Mouse (Mus musculus) ovary, postnatal 14 days (tissue): ENCODE results near the gene Dytn.
"Not testable (repeated sequence)": the region's sequence is repeated elsewhere in the genome, so short reads cannot be mapped to it uniquely, and the experiment has no call there.

ENCODE experiments used
- DNase-seq: peaks from one replicate; pipeline ENCODE4 v3.0.0; 2022; ENCODE audit warnings: low spot score

Dytn gene

GRCm38 (mm10) chr1:63686827-63687226 lies at the start of gene Dytn:
Dytn (minus strand) TSS chr1:63686927.
- DNase-seq, result no peak

GRCm38 (mm10) chr1:63730240-63730771 lies 43.6 kb upstream of the Dytn start, which contains the start of the genes Mdh1b and Fastkd2:
Mdh1b (minus strand) TSS chr1:63730318.
Fastkd2 (plus strand) TSS chr1:63730614.
- peak; percentile 91 for DNase-seq

- DNase-seq, result no peak
Measured at GRCm38 (mm10) chr1:63729796-63730195, 43.1 kb upstream of the Dytn start.

- no peak for DNase-seq
Measured at GRCm38 (mm10) chr1:63720161-63720560, 33.4 kb upstream of the Dytn start.

GRCm38 (mm10) chr1:63708876-63709275 lies 22.1 kb upstream of the Dytn start:
- DNase-seq, result no peak

- no peak for DNase-seq
Measured at GRCm38 (mm10) chr1:63705733-63706132, 19.0 kb upstream of the Dytn start.

GRCm38 (mm10) chr1:63696861-63697260 lies 10.1 kb upstream of the Dytn start:
- DNase-seq, result no peak

- DNase-seq, result no peak
Measured at GRCm38 (mm10) chr1:63675975-63676374, 10.8 kb downstream of the Dytn start.

GRCm38 (mm10) chr1:63668852-63669160 lies 17.9 kb downstream of the Dytn start:
- no peak for DNase-seq

- no peak for DNase-seq
Measured at GRCm38 (mm10) chr1:63667949-63668851, 18.5 kb downstream of the Dytn start.

- DNase-seq, result no peak
Measured at GRCm38 (mm10) chr1:63667201-63667948, 19.4 kb downstream of the Dytn start.

GRCm38 (mm10) chr1:63666089-63666488 lies 20.6 kb downstream of the Dytn start:
- no peak for DNase-seq

- peak; percentile 22 for DNase-seq
Measured at GRCm38 (mm10) chr1:63659591-63659990, 27.1 kb downstream of the Dytn start.

GRCm38 (mm10) chr1:63658016-63658415 lies 28.7 kb downstream of the Dytn start:
- DNase-seq, result peak; percentile 55

- no peak for DNase-seq
Measured at GRCm38 (mm10) chr1:63639921-63640320, 46.8 kb downstream of the Dytn start.

- not testable (repeated sequence) for DNase-seq
Measured at GRCm38 (mm10) chr1:63630390-63630789, 56.3 kb downstream of the Dytn start.

- DNase-seq, result no peak
Measured at GRCm38 (mm10) chr1:63628211-63628610, 58.5 kb downstream of the Dytn start.

GRCm38 (mm10) chr1:63615668-63616067 lies 71.1 kb downstream of the Dytn start, which contains the start of gene Gm39653:
Gm39653 (plus strand) TSS chr1:63615968.
- DNase-seq, result no peak

GRCm38 (mm10) chr1:63614594-63614993 lies 72.1 kb downstream of the Dytn start:
- DNase-seq, result peak; percentile 60

- no peak for DNase-seq
Measured at GRCm38 (mm10) chr1:63609613-63610012, 77.1 kb downstream of the Dytn start.

GRCm38 (mm10) chr1:63603870-63604500 lies 82.7 kb downstream of the Dytn start:
- no peak for DNase-seq

- no peak for DNase-seq
Measured at GRCm38 (mm10) chr1:63586869-63587268, 99.9 kb downstream of the Dytn start.
